Mouse (Mus musculus) cerebellum, adult 9-11 months (tissue): Measurements from ENCODE around the gene Ptx4.

Experiments
- DNase-seq: peaks from one replicate; pipeline ENCODE4 v3.0.0; 2022

The Ptx4 gene

GRCm38 (mm10) chr17:25120406-25120805, at the start of gene Ptx4:
Gene Ptx4 (plus strand): TSS chr17:25120760.
- DNase-seq: no peak

- DNase-seq: peak; percentile 61
Observed at GRCm38 (mm10) chr17:25076906-25077305, 43.7 kb upstream of the Ptx4 start.

GRCm38 (mm10) chr17:25077771-25078372, 42.7 kb upstream of the Ptx4 start:
- DNase-seq: peak; percentile 72

GRCm38 (mm10) chr17:25080210-25080609, 40.4 kb upstream of the Ptx4 start:
- DNase-seq: no peak

DNA sequence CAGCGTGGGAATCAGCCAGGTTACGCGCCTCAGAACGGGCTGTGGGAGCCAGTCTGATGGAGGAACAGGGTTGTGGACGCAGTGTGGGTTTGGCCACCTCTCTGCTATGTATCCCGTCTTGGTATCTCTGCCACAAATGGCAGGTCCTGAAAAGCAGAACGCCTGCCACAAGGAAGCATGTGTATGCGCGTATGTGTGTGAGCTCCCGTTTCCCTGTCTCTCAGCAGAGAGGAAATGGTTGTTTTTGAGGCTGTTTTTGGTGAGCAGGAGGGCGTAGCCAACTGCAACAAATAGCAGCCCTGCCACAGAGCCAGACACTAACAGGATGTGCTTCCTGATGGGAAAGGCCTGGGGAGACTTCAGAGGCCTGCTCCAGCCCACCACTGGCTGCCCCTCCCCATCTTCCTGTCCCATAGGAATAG, 39.6 kb upstream of the Ptx4 start:
- DNase-seq: no peak

GRCm38 (mm10) chr17:25082081-25082847, 38.3 kb upstream of the Ptx4 start:
- no peak for DNase-seq

DNA sequence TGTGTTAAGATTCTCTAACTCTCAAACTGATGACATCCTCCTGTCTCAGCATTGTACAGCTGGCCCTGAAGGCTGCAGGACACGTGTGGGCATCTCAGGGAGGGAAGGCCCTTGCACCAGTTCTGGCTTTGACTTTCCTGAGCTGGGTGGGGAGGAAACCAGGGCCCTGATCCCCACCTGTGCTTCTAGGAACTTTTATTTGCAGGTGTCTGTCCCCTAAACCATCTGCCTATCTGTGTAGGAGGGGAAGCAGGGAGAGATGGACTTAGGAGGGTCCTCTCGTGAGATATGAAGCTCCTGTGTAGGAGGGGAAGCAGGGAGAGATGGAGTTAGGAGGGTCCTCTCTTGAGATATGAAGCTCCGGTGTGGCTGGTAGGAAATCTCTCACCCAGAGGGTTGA, 37.7 kb upstream of the Ptx4 start:
- DNase-seq: no peak

DNA sequence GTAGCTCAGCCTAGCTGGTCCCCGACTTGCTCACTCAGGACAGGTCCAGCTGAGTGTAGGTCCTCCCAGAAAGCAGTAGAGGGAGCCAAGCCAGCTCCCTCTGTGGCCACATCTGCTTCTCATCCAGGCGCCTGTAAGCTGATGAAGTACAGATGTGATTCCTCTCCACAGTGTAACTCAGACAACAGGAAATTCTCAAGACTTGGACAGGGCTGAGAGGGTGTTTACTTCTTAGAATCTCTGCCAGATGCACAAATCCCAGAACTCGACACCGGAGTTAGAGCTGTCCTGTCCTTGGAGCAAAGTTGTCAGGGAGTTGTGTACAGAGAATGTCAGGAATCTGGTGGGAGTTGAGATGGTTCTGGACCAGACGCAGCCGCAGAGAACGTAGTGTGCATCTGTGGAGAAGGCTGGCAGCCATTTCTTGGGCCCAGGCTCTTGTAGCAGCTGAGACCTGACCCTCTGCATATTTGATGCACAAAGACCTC, 37.1 kb upstream of the Ptx4 start, which contains the start of gene Tmem204:
Gene Tmem204, minus strand, starts transcription at position 148 of the 488 bp plus-strand sequence.
- no peak for DNase-seq

- no peak for DNase-seq
Observed at GRCm38 (mm10) chr17:25084835-25085385, 35.6 kb upstream of the Ptx4 start.

DNA sequence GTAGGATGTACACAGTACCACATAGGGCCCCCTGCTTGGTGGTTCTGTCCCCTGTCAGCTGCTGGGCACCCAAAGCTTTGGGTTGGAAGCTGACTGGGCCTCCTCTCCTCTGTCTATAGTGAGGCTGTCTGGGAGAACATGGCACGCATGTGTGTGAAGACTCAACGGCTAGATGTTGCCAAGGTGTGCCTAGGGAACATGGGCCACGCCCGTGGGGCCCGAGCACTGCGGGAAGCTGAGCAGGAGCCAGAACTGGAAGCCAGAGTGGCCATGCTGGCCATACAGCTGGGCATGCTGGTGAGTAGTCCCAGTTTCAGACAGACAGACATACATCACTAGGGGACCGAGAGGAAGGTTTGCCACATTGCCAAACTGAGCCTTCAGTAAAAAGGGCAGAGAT, 33.8 kb upstream of the Ptx4 start:
- DNase-seq: no peak

DNA sequence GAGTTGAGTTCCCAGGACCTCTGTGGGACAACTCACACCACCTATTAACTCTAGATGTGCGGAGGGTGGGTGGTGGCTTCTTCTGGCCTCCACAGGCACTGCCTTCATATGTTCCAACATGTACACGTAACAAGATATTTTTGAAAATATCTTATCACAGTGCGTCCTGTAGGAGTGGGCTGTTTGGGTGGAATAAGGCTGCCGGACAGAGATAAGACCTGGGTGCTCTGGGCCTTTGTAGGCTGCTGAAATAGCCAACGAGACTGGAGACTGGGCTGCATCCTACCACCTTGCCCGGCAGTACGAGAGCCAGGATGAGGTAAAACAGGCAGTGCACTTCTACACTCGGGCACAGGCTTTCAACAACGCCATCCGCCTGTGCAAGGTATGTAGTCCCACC, 31.4 kb upstream of the Ptx4 start:
- no peak for DNase-seq

- no peak for DNase-seq
Observed at GRCm38 (mm10) chr17:25090450-25090849, 30.1 kb upstream of the Ptx4 start.

DNA sequence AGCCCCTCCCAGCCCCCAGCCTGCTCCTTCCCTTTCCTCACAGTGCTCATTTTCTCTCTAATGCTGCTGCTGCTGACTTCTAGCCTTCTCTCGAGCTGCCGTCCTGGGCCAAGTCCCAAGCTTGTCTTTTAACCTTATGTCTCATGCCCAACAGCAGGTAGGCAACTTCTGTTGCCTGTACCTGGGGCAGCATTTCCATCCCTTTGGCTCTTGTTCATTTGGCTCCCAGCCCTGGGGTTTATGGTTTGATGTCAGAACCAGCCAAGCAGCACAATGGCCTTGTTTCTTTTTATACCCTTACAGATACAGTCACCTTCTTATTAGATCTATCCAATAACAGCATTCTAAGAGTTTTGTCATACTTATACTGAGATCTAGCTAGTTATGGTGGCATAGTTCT, 24.3 kb upstream of the Ptx4 start:
- DNase-seq: peak; percentile 70

DNA sequence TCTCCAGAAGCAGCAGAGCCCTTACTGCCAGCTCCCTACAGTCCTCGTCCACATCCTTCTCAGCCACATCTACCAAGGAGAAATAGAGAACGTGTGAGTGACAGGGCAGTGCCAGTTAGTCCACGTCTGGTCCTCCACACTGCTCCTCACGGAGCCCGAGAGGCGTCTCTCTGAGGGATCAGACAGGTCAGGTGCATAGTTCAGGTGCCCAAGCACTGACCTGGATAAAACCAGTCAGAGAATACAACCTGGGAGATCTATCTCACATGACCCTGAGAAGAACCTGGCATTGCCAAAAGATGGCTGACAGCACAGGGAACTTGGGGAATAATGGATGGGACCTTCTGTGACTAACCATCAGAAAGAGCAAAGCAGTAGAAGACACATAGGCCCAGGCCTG, 20.5 kb upstream of the Ptx4 start:
- DNase-seq: no peak

DNA sequence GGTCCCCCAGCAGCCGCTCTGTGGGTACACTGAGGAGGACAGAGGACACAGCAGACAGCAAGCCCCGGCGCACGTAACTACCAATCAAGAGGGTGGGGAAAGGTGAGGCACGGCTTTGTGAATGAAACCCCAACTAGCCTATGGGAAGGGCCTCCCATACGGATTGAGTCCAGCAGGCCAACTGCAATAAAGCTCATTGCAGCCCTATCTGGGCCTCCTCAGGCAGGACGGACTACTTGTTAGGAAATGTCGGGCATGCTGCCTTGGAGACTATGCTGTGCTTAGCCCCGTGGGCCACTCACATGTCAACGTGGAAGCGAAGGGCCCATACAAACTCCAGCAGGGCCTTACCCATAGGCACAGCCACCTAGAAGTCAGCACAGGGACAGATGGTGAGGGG, 19.2 kb upstream of the Ptx4 start:
- DNase-seq: no peak

GRCm38 (mm10) chr17:25107786-25108185, 12.8 kb upstream of the Ptx4 start:
- no peak for DNase-seq

GRCm38 (mm10) chr17:25109578-25109977, 11.0 kb upstream of the Ptx4 start:
- DNase-seq: peak; percentile 59

- DNase-seq: no peak
Observed at GRCm38 (mm10) chr17:25110590-25110989, 10.0 kb upstream of the Ptx4 start.

GRCm38 (mm10) chr17:25111220-25111619, 9.3 kb upstream of the Ptx4 start:
- DNase-seq: no peak

GRCm38 (mm10) chr17:25111739-25112422, 8.7 kb upstream of the Ptx4 start:
- DNase-seq: peak; percentile 85

DNA sequence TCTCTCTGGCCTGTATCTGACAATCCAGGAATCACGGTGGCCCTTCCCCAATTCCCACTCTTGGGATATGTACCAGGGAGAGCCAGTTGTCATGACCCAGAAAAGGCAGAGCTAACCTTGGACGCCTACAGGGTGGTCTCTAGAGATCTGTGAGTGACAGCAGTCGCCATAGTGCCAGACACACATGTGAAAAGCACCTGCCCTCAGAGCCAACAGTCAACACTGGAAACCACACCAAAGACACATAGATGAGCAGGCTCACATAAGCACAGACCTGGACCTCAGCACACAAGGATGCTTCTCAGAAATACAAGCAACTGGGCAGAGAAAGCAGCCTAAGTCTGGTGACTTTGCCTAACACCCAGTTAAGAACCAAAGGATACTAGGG, 8.1 kb upstream of the Ptx4 start:
- no peak for DNase-seq

DNA sequence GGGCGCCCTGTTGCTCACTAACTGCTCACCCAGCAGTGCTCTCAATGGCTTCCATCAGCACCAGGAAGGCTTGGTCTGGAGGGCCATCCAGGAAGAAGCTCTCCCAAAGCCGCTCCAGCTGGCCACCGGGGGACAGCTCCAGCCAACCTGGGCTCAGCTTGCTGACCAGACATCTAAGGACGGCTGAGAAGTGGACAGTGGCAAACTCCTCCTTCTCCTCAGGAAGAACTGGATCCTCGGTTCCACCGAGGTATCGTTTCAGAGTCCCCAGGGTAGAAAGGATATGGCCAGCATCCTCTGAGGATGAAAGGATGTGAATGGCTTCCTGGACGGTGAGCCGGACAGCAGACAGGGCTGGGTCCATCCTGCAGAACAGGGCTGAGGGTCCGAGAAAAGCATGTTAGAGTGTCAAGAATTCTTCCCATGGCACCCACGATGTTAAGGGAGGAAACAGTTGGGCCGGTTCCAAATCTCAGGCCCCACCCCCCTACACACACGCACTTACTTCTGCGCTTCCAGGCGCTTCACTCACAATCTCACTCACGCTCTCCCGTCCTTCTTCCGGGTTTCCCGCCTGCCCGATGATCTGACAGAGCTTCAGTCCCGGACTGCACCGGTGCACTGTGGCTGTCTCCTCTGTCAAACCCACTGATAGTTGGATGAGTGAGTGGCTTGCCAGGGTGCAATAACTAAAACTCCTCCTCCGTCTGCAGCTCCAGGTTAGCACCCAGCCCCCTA, 5.5 kb upstream of the Ptx4 start:
- DNase-seq: no peak
